Comparison of ENCODE assay signal across 11 mouse cellular contexts in genomic region chr8:108854444-108855102, GRCm38 (mm10).
DNase-seq lines count a peak whose midpoint lies in the region; ATAC-seq lines count a peak whose summit lies in the region.
"Had no signal": no experiment of that assay in that cellular context is flagged by ENCODE, and none has a peak within 500 bp of the region (broad histone marks: within the 10 kb centered on the region; RNA-seq: fewer than 3 reads in every experiment).

No protein-coding gene starts in this region.

- H3K4me3 ChIP-seq in neural tube, embryonic 12.5 days = no peak overlapping the region
- H3K4me3 ChIP-seq: forebrain, embryonic 12.5 days; heart, adult 2 months; megakaryocyte, embryonic 14.5 days had no signal

- ATAC-seq in neural tube, embryonic 12.5 days (ENCODE audit: low FRiP score, low read depth) = 0 out of 2 replicates have a peak, but pooled peaks have one; percentile 17

- H3K4me1 ChIP-seq in neural tube, embryonic 12.5 days = peaks cover 24% of the 10 kb centered on the region

- no peaks in the 10 kb centered on the region for H3K9me3 ChIP-seq in neural tube, embryonic 12.5 days
- H3K9me3 ChIP-seq: forebrain, embryonic 12.5 days; megakaryocyte, embryonic 14.5 days had no signal

- no peaks in the 10 kb centered on the region for H3K27me3 ChIP-seq in neural tube, embryonic 12.5 days (replicated peaks)
- H3K27me3 ChIP-seq: forebrain, embryonic 12.5 days had no signal

- peaks cover 20% of the 10 kb centered on the region for H3K36me3 ChIP-seq in neural tube, embryonic 12.5 days

- no peak overlapping the region for H3K9ac ChIP-seq in neural tube, embryonic 12.5 days
- H3K9ac ChIP-seq: forebrain, embryonic 12.5 days had no signal

- H3K27ac ChIP-seq in neural tube, embryonic 12.5 days = no peak overlapping the region
- H3K27ac ChIP-seq: forebrain, embryonic 12.5 days; heart, adult 2 months had no signal

- WGBS in neural tube, embryonic 12.5 days = 74% methylated on average over 12 of the region's 12 CpGs

- DNase-seq in embryo, embryonic 9.5 days (ENCODE audit: extremely low spot score) = peak; percentile 15
- DNase-seq in embryo, embryonic 10.5 days (ENCODE audit: low spot score) = no peak
- DNase-seq in neural tube, embryonic 10.5 days (ENCODE audit: extremely low spot score, low spot score) = no peak
- DNase-seq in kidney, postnatal 25 days = peak; percentile 13 to 79
- peak; percentile 4 for DNase-seq in yolk sac, embryonic 10.5 days (ENCODE audit: low spot score)
- DNase-seq in urinary bladder, postnatal 25 days (ENCODE audit: low spot score) = no peak
- DNase-seq in left cerebral cortex, adult 18-20 months (ENCODE audit: low spot score in 2 of 2) = no peak

- no peak overlapping the region for H3K4me2 ChIP-seq in neural tube, embryonic 12.5 days (replicated peaks)
- H3K4me2 ChIP-seq: forebrain, embryonic 12.5 days had no signal

Comparison
In these comparisons a context has a peak if more than half of its experiments do, and no peak if none do; other contexts are left out.
1. DNase-seq: peak in embryo, embryonic 9.5 days (single experiment), kidney, postnatal 25 days (2 of 2) and yolk sac, embryonic 10.5 days (single experiment); none in embryo, embryonic 10.5 days (single experiment), neural tube, embryonic 10.5 days (single experiment), urinary bladder, postnatal 25 days (single experiment) and left cerebral cortex, adult 18-20 months (0 of 2).